Mouse (Mus musculus): ENCODE data around the gene Hyal2. TPM values are rescaled to one million over a fixed set of nuclear protein-coding genes. Genes with fewer than 3 reads are reported as not detected.
A peak's percentile ranks its signal among the peaks of the same experiment; 100 is the strongest.

Hyal2 gene
- polyA plus RNA-seq (2015; fragmentation: Nextera tagmentation; extraction: Ambion mirVana): 53.9 and 54.5 TPM in 2 replicates

- no peaks in the 10 kb centered on the region for H3K27me3 ChIP-seq (ENCODE audit: insufficient read depth, low read length)
- H3K4me1 ChIP-seq (ENCODE audit: insufficient read depth): peaks cover 74% of the 10 kb centered on the region
- peak within 1 kb of the TSS; percentile 94 for H3K4me3 ChIP-seq (ENCODE audit: low read depth, low read length)
- H3K9me3 ChIP-seq (ENCODE audit: low read length): no peaks in the 10 kb centered on the region
- peaks cover 18% of the 10 kb centered on the region for H3K36me3 ChIP-seq (replicated peaks; ENCODE audit: insufficient read depth, low read length)
- ATAC-seq: no peak
- H3K4me2 ChIP-seq (ENCODE audit: low read depth, low read length): peak within 1 kb of the TSS; percentile 90
- 36% methylated on average over 18 of the region's 18 CpGs for WGBS (ENCODE audit: insufficient replicate concordance)
- peak; percentile 64 for DNase-seq
- peak within 1 kb of the TSS; percentile 86 for H3K9ac ChIP-seq (replicated peaks)
- peak within 1 kb of the TSS; percentile 87 for H3K27ac ChIP-seq (ENCODE audit: low read depth)
- TF ChIP-seq CTCF (IDR thresholded peaks at IDR 0.05; ENCODE audit: low read depth) (no peak), EP300 (IDR thresholded peaks at IDR 0.05; ENCODE audit: low read depth) (peak; percentile 42; the same call in 1 of the 2 replicates)
Measured at GRCm38 (mm10) chr9:107567702-107568319, at the start of gene Hyal2. Gene Hyal2 (plus strand): TSS chr9:107567945.

GRCm38 (mm10) chr9:107520331-107520730 lies 47.4 kb upstream of the Hyal2 start:
- Histone ChIP-seq H3K4me2 (ENCODE audit: low read depth, low read length) (no peak overlapping the region), H3K4me1 (ENCODE audit: insufficient read depth) (peaks cover 2% of the 10 kb centered on the region; the same call in 1 of the 2 replicates), H3K9me3 (ENCODE audit: low read length) (no peaks in the 10 kb centered on the region), H3K4me3 (ENCODE audit: low read depth, low read length) (no peak overlapping the region), H3K36me3 (replicated peaks; ENCODE audit: insufficient read depth, low read length) (no peaks in the 10 kb centered on the region), H3K27me3 (ENCODE audit: insufficient read depth, low read length) (peaks cover 16% of the 10 kb centered on the region), H3K9ac (replicated peaks) (no peak overlapping the region), H3K27ac (ENCODE audit: low read depth) (no peak overlapping the region)
- no peak for ATAC-seq
- TF ChIP-seq EP300 (IDR thresholded peaks at IDR 0.05; ENCODE audit: low read depth) (no peak), CTCF (IDR thresholded peaks at IDR 0.05; ENCODE audit: low read depth) (no peak)
- no peak for DNase-seq
- WGBS (ENCODE audit: insufficient replicate concordance): 67% methylated on average over 6 of the region's 6 CpGs

- TF ChIP-seq CTCF (IDR thresholded peaks at IDR 0.05; ENCODE audit: low read depth) (no peak), EP300 (IDR thresholded peaks at IDR 0.05; ENCODE audit: low read depth) (no peak)
- peaks cover 3% of the 10 kb centered on the region; the same call in 1 of the 2 replicates for H3K4me1 ChIP-seq (ENCODE audit: insufficient read depth)
- H3K9me3 ChIP-seq (ENCODE audit: low read length): no peaks in the 10 kb centered on the region
- peaks cover 24% of the 10 kb centered on the region for H3K27me3 ChIP-seq (ENCODE audit: insufficient read depth, low read length)
- no peak overlapping the region for H3K9ac ChIP-seq (replicated peaks)
- no peak overlapping the region for H3K4me3 ChIP-seq (ENCODE audit: low read depth, low read length)
- H3K27ac ChIP-seq (ENCODE audit: low read depth): no peak overlapping the region
- H3K4me2 ChIP-seq (ENCODE audit: low read depth, low read length): no peak overlapping the region
- no peak for ATAC-seq
- H3K36me3 ChIP-seq (replicated peaks; ENCODE audit: insufficient read depth, low read length): no peaks in the 10 kb centered on the region
- DNase-seq: no peak
- 44% methylated on average over 5 of the region's 5 CpGs for WGBS (ENCODE audit: insufficient replicate concordance)
Measured at GRCm38 (mm10) chr9:107521190-107521589, 46.6 kb upstream of the Hyal2 start.

- DNase-seq (no peak), ATAC-seq (no peak)
- Histone ChIP-seq H3K36me3 (replicated peaks; ENCODE audit: insufficient read depth, low read length) (no peaks in the 10 kb centered on the region), H3K4me2 (ENCODE audit: low read depth, low read length) (peak overlapping the region; percentile 44), H3K27ac (ENCODE audit: low read depth) (no peak overlapping the region), H3K27me3 (ENCODE audit: insufficient read depth, low read length) (peaks cover 31% of the 10 kb centered on the region), H3K9ac (replicated peaks) (no peak overlapping the region; the same call in 1 of the 2 replicates), H3K9me3 (ENCODE audit: low read length) (no peaks in the 10 kb centered on the region), H3K4me1 (ENCODE audit: insufficient read depth) (peaks cover 9% of the 10 kb centered on the region), H3K4me3 (ENCODE audit: low read depth, low read length) (no peak overlapping the region)
- no peak for TF ChIP-seq CTCF (IDR thresholded peaks at IDR 0.05; ENCODE audit: low read depth)
- no peak for TF ChIP-seq EP300 (IDR thresholded peaks at IDR 0.05; ENCODE audit: low read depth)
- WGBS (ENCODE audit: insufficient replicate concordance): 20% methylated on average over 25 of the region's 25 CpGs
Measured at GRCm38 (mm10) chr9:107521711-107522399, 45.9 kb upstream of the Hyal2 start.

GRCm38 (mm10) chr9:107522400-107522711 lies 45.4 kb upstream of the Hyal2 start:
- Histone ChIP-seq H3K27me3 (ENCODE audit: insufficient read depth, low read length) (peaks cover 36% of the 10 kb centered on the region), H3K4me2 (ENCODE audit: low read depth, low read length) (0 out of 2 replicates have a peak overlapping the region, but pooled peaks have one; percentile 44), H3K27ac (ENCODE audit: low read depth) (no peak overlapping the region), H3K36me3 (replicated peaks; ENCODE audit: insufficient read depth, low read length) (no peaks in the 10 kb centered on the region), H3K9ac (replicated peaks) (no peak overlapping the region; the same call in 1 of the 2 replicates), H3K9me3 (ENCODE audit: low read length) (no peaks in the 10 kb centered on the region), H3K4me3 (ENCODE audit: low read depth, low read length) (no peak overlapping the region), H3K4me1 (ENCODE audit: insufficient read depth) (peaks cover 13% of the 10 kb centered on the region)
- TF ChIP-seq CTCF (IDR thresholded peaks at IDR 0.05; ENCODE audit: low read depth) (no peak), EP300 (IDR thresholded peaks at IDR 0.05; ENCODE audit: low read depth) (no peak)
- DNase-seq: no peak
- WGBS (ENCODE audit: insufficient replicate concordance): 46% methylated on average over 2 of the region's 2 CpGs
- ATAC-seq: no peak

GRCm38 (mm10) chr9:107526198-107527026 lies 41.3 kb upstream of the Hyal2 start:
- peak overlapping the region; percentile 30 for H3K4me3 ChIP-seq (ENCODE audit: low read depth, low read length)
- peak; percentile 88 for DNase-seq
- H3K36me3 ChIP-seq (replicated peaks; ENCODE audit: insufficient read depth, low read length): no peaks in the 10 kb centered on the region
- no peak overlapping the region for H3K9ac ChIP-seq (replicated peaks)
- peaks cover 47% of the 10 kb centered on the region for H3K27me3 ChIP-seq (ENCODE audit: insufficient read depth, low read length)
- 7% methylated on average over 34 of the region's 44 CpGs for WGBS (ENCODE audit: insufficient replicate concordance)
- H3K27ac ChIP-seq (ENCODE audit: low read depth): no peak overlapping the region
- H3K4me2 ChIP-seq (ENCODE audit: low read depth, low read length): peak overlapping the region; percentile 58
- peaks cover 13% of the 10 kb centered on the region for H3K4me1 ChIP-seq (ENCODE audit: insufficient read depth)
- H3K9me3 ChIP-seq (ENCODE audit: low read length): no peaks in the 10 kb centered on the region
- TF ChIP-seq EP300 (IDR thresholded peaks at IDR 0.05; ENCODE audit: low read depth) (no peak), CTCF (IDR thresholded peaks at IDR 0.05; ENCODE audit: low read depth) (no peak)
- ATAC-seq: peak; percentile 72

All from liver, postnatal 0 days (tissue).